Mouse (Mus musculus): ENCODE measurements around the gene Mast3. TPM values are rescaled to one million over a fixed set of nuclear protein-coding genes. Genes with fewer than 3 reads are reported as not detected.
A peak's percentile ranks its signal among the peaks of the same experiment; 100 is the strongest.

Mast3 gene
- total RNA-seq, 2 experiments from 2014 or later: 9.4 to 11.1 TPM

- intact Hi-C loops (cut with DNase I): no loop called here
- peak; percentile 60 to 63 for DNase-seq
Measured at GRCm38 (mm10) chr8:70766571-70767440, 38.0 kb downstream of the Mast3 start.

GRCm38 (mm10) chr8:70765838-70766570 is 38.9 kb downstream of the Mast3 start:
- intact Hi-C loops (cut with DNase I): no loop called here
- no peak for DNase-seq

GRCm38 (mm10) chr8:70765329-70765728 is 39.5 kb downstream of the Mast3 start:
- intact Hi-C loops (cut with DNase I): no loop called here
- DNase-seq: no peak

GRCm38 (mm10) chr8:70764676-70765075 is 40.2 kb downstream of the Mast3 start:
- intact Hi-C loops (cut with DNase I): no loop called here
- no peak for DNase-seq

GRCm38 (mm10) chr8:70764026-70764425 is 40.8 kb downstream of the Mast3 start:
- intact Hi-C loops (cut with DNase I): no loop called here

GRCm38 (mm10) chr8:70763354-70763753 is 41.5 kb downstream of the Mast3 start:
- peak in 1 of 2 experiments; percentile 73 for DNase-seq
- intact Hi-C loops (cut with DNase I): no loop called here

More at GRCm38 (mm10) chr8:70764026-70764425, 40.8 kb downstream of the Mast3 start:
- no peak for DNase-seq

GRCm38 (mm10) chr8:70762118-70762517 is 42.7 kb downstream of the Mast3 start:
- peak in 1 of 2 experiments; percentile 14 for DNase-seq
- intact Hi-C loops (cut with DNase I): no loop called here

GRCm38 (mm10) chr8:70760775-70761406 is 44.0 kb downstream of the Mast3 start, which contains the start of gene Mpv17l2:
Gene Mpv17l2 (minus strand): TSS chr8:70760946.
- intact Hi-C loops (cut with DNase I): no loop called here
- peak; percentile 93 for DNase-seq

- intact Hi-C loops (cut with DNase I): no loop called here
- DNase-seq: no peak
Measured at GRCm38 (mm10) chr8:70760350-70760749, 44.5 kb downstream of the Mast3 start.

GRCm38 (mm10) chr8:70758616-70759561 is 46.0 kb downstream of the Mast3 start:
- no peak for DNase-seq
- intact Hi-C loops (cut with DNase I): no loop called here

- DNase-seq: no peak
- intact Hi-C loops (cut with DNase I): no loop called here
Measured at GRCm38 (mm10) chr8:70758308-70758615, 46.6 kb downstream of the Mast3 start.

- intact Hi-C loops (cut with DNase I): no loop called here
- DNase-seq: no peak
Measured at GRCm38 (mm10) chr8:70757523-70758307, 47.1 kb downstream of the Mast3 start.

- no peak for DNase-seq
Measured at GRCm38 (mm10) chr8:70756476-70757040, 48.3 kb downstream of the Mast3 start.

GRCm38 (mm10) chr8:70755661-70756475 is 49.0 kb downstream of the Mast3 start:
- peak in 1 of 2 experiments; percentile 5 for DNase-seq
- intact Hi-C loops (cut with DNase I): no loop called here

More at GRCm38 (mm10) chr8:70756476-70757040, 48.3 kb downstream of the Mast3 start:
- intact Hi-C loops (cut with DNase I): no loop called here

GRCm38 (mm10) chr8:70754871-70755660 is 49.8 kb downstream of the Mast3 start:
- intact Hi-C loops (cut with DNase I): no loop called here
- peak; percentile 63 to 73 for DNase-seq

- intact Hi-C loops (cut with DNase I): no loop called here
- DNase-seq: peak; percentile 95 to 96
Measured at GRCm38 (mm10) chr8:70754043-70754870, 50.6 kb downstream of the Mast3 start, which contains the start of gene Rab3a. Gene Rab3a (plus strand): TSS chr8:70754679.

Data from heart, postnatal 14 days (tissue).